Mouse (Mus musculus) forebrain, embryonic 14.5 days (tissue): ENCODE results near the gene Wdr3. TPM values are rescaled to one million over a fixed set of nuclear protein-coding genes. Genes with fewer than 3 reads are reported as not detected.

ENCODE experiments used
- ATAC-seq: fragments of 200-750 bp; cut with Nextera tagmentation; 2 replicates; pipeline ENCODE4 v1.8.0; 2017; ENCODE audit warnings: mild to moderate bottlenecking, moderate library complexity
- DNase-seq: peaks from one replicate; pipeline ENCODE4 v3.0.0-alpha.2; 2015; ENCODE audit warnings: low spot score
- H3K27ac ChIP-seq: fragments of 300-500 bp; sonication (generic); 2 replicates; pipeline ENCODE4 v1.5.1; 2014; ENCODE audit warnings: low read depth, mild to moderate bottlenecking, control low read depth, low read length, moderate library complexity
- H3K27me3 ChIP-seq: fragments of 300-500 bp; sonication (generic); replicated peaks from 2 replicates; pipeline ENCODE4 v1.6.1; 2014; ENCODE audit warnings: low read length, control low read depth, mixed read lengths; ENCODE audit not compliant: control insufficient read depth, insufficient read depth
- H3K36me3 ChIP-seq: fragments of 300-500 bp; sonication (generic); 2 replicates; pipeline ENCODE4 v1.6.1; 2014; ENCODE audit warnings: low read length, control low read depth; ENCODE audit not compliant: control insufficient read depth, insufficient read depth
- H3K4me1 ChIP-seq: fragments of 300-500 bp; sonication (generic); 2 replicates; pipeline ENCODE4 v1.6.1; 2014; ENCODE audit warnings: antibody characterized with exemption, low read length, control low read depth; ENCODE audit not compliant: control insufficient read depth, insufficient read depth
- H3K4me2 ChIP-seq: fragments of 300-500 bp; sonication (generic); 2 replicates; pipeline ENCODE4 v1.6.1; 2014; ENCODE audit warnings: mild to moderate bottlenecking, control low read depth, low read length
- H3K4me3 ChIP-seq: fragments of 300-500 bp; sonication (generic); 2 replicates; pipeline ENCODE4 v1.5.1; 2014; ENCODE audit warnings: low read depth, low read length, control low read depth
- H3K9ac ChIP-seq: fragments of 300-500 bp; sonication (generic); 2 replicates; pipeline ENCODE4 v1.6.1; 2014; ENCODE audit warnings: mild to moderate bottlenecking, low read length, control low read depth, moderate library complexity
- H3K9me3 ChIP-seq: fragments of 300-500 bp; sonication (generic); replicated peaks from 2 replicates; pipeline ENCODE4 v1.6.1; 2016; ENCODE audit warnings: low read length, control low read depth, mixed read lengths; ENCODE audit not compliant: control insufficient read depth
- WGBS: fragments of 180-500 bp; shearing (Covaris S2); extraction: QIAGEN DNeasy Blood & Tissue Kit; methylation state at CpG from one replicate; pipeline ENCODE4 v1.1.7; 2014; 5-methylcytosine and 5-hydroxymethylcytosine counted together
- polyA plus RNA-seq: library from polyadenylated mRNA; unstranded; fragments of >200 nt; fragmentation: Nextera tagmentation; extraction: Ambion mirVana; gene quantifications from 2 replicates; pipeline ENCODE4 v1.2.1, GENCODE M21; 2014

Gene Wdr3
- polyA plus RNA-seq, 1 experiment from 2014 or later: 43.7 TPM

GRCm38 (mm10) chr3:100163556-100163955 is 1.3 kb upstream of the Wdr3 start:
- peaks cover 18% of the 10 kb centered on the region for H3K36me3 ChIP-seq
- H3K4me3 ChIP-seq: no peak overlapping the region; the same call in 1 of the 2 replicates
- H3K27ac ChIP-seq: no peak overlapping the region
- no peaks in the 10 kb centered on the region for H3K9me3 ChIP-seq
- DNase-seq (no peak), ATAC-seq (no peak)
- H3K4me2 ChIP-seq: peak overlapping the region; percentile 85; the same call in 1 of the 2 replicates
- 73% methylated on average over 2 of the region's 2 CpGs for WGBS
- H3K9ac ChIP-seq: no peak overlapping the region
- H3K27me3 ChIP-seq: no peaks in the 10 kb centered on the region
- H3K4me1 ChIP-seq: peaks cover 7% of the 10 kb centered on the region; the same call in 1 of the 2 replicates

- peaks cover 29% of the 10 kb centered on the region for H3K36me3 ChIP-seq
- H3K9me3 ChIP-seq: no peaks in the 10 kb centered on the region
- peaks cover 7% of the 10 kb centered on the region; the same call in 1 of the 2 replicates for H3K4me1 ChIP-seq
- ATAC-seq (no peak; the same call in none of the 2 replicates), DNase-seq (peak; percentile 8)
- H3K27ac ChIP-seq: peak overlapping the region; percentile 87; the same call in 1 of the 2 replicates
- H3K9ac ChIP-seq: peak overlapping the region; percentile 86
- under 1% methylated on average over 35 of the region's 35 CpGs for WGBS
- H3K4me3 ChIP-seq: peak overlapping the region; percentile 84
- H3K4me2 ChIP-seq: peak overlapping the region; percentile 85
- H3K27me3 ChIP-seq: no peaks in the 10 kb centered on the region
Measured at GRCm38 (mm10) chr3:100161665-100162314, 417 bp downstream of the Wdr3 start.

GRCm38 (mm10) chr3:100160682-100161445 is 1.3 kb downstream of the Wdr3 start:
- peaks cover 7% of the 10 kb centered on the region; the same call in 1 of the 2 replicates for H3K4me1 ChIP-seq
- ATAC-seq (no peak), DNase-seq (no peak)
- no peaks in the 10 kb centered on the region for H3K27me3 ChIP-seq
- H3K4me3 ChIP-seq: peak overlapping the region; percentile 84
- whole genome bisulfite sequencing: 88% methylated on average over 15 of the region's 15 CpGs
- peaks cover 39% of the 10 kb centered on the region for H3K36me3 ChIP-seq
- H3K9me3 ChIP-seq: no peaks in the 10 kb centered on the region
- H3K27ac ChIP-seq: no peak overlapping the region
- H3K9ac ChIP-seq: peak overlapping the region; percentile 86
- peak overlapping the region; percentile 85 for H3K4me2 ChIP-seq

- Histone ChIP-seq H3K9ac (no peak overlapping the region), H3K4me1 (no peaks in the 10 kb centered on the region), H3K27me3 (no peaks in the 10 kb centered on the region), H3K36me3 (no peaks in the 10 kb centered on the region), H3K4me3 (no peak overlapping the region), H3K27ac (no peak overlapping the region), H3K4me2 (no peak overlapping the region), H3K9me3 (no peaks in the 10 kb centered on the region)
- DNase-seq (no peak), ATAC-seq (no peak)
- 71% methylated on average over 1 of the region's 1 CpGs for WGBS
Measured at GRCm38 (mm10) chr3:100122445-100122844, 39.8 kb downstream of the Wdr3 start.

- no peak overlapping the region for H3K4me2 ChIP-seq
- no peaks in the 10 kb centered on the region for H3K9me3 ChIP-seq
- no peak overlapping the region for H3K4me3 ChIP-seq
- H3K9ac ChIP-seq: no peak overlapping the region
- no peak overlapping the region for H3K27ac ChIP-seq
- WGBS: 55% methylated on average over 2 of the region's 2 CpGs
- no peak for DNase-seq
- H3K27me3 ChIP-seq: no peaks in the 10 kb centered on the region
- no peak for ATAC-seq
- H3K4me1 ChIP-seq: no peaks in the 10 kb centered on the region
- no peaks in the 10 kb centered on the region for H3K36me3 ChIP-seq
Measured at GRCm38 (mm10) chr3:100121961-100122360, 40.2 kb downstream of the Wdr3 start.

DNA sequence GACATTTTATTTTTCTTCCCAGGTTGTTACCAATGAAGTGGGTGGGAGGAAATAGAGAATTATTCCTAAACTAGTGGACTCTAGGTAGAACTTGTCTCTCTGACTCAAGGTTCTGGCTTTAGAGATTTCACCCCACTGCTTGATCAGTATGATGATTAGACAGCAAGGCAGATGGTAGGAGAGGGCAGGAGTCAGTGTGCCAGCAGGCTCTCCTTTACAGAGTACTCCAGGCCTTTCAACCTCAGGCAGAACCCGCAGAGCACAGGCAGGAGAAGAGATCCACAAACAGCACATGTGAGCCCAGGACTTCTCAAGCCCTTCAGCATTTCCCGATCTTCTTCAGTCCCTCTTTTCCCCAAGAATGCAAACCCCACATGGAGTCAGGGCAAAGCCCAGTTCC is 43.5 kb downstream of the Wdr3 start:
- ATAC-seq (no peak), DNase-seq (no peak)
- no peak overlapping the region for H3K4me2 ChIP-seq
- no peak overlapping the region for H3K27ac ChIP-seq
- no peak overlapping the region for H3K4me3 ChIP-seq
- no peak overlapping the region for H3K9ac ChIP-seq
- no peaks in the 10 kb centered on the region for H3K4me1 ChIP-seq
- H3K27me3 ChIP-seq: no peaks in the 10 kb centered on the region
- 85% methylated on average over 2 of the region's 2 CpGs for WGBS
- H3K36me3 ChIP-seq: no peaks in the 10 kb centered on the region
- no peaks in the 10 kb centered on the region for H3K9me3 ChIP-seq

DNA sequence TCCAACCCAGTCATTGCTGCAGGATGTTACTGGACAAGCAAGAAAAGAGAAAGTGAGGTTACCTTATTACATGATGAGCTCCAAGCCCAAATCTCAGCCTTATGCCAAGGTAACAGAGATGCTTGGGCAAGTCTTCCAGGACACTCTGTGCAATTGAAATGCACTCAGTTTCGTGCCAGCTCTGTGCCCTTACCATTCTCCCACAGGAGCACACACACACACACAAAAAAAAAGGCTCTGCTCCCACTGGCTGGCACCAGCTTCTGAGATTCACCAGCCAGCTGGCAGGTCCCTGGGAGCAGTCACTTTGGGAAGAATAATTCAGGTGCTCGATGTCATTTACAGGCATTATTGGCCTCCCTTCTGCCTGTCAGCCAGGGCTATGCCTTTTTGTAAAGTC is 55.5 kb downstream of the Wdr3 start:
- Histone ChIP-seq H3K4me2 (no peak overlapping the region), H3K9me3 (no peaks in the 10 kb centered on the region), H3K36me3 (no peaks in the 10 kb centered on the region), H3K4me1 (no peaks in the 10 kb centered on the region), H3K4me3 (no peak overlapping the region), H3K9ac (no peak overlapping the region), H3K27ac (no peak overlapping the region), H3K27me3 (no peaks in the 10 kb centered on the region)
- ATAC-seq: no peak
- 74% methylated on average over 2 of the region's 2 CpGs for WGBS
- DNase-seq: peak; percentile 1

DNA sequence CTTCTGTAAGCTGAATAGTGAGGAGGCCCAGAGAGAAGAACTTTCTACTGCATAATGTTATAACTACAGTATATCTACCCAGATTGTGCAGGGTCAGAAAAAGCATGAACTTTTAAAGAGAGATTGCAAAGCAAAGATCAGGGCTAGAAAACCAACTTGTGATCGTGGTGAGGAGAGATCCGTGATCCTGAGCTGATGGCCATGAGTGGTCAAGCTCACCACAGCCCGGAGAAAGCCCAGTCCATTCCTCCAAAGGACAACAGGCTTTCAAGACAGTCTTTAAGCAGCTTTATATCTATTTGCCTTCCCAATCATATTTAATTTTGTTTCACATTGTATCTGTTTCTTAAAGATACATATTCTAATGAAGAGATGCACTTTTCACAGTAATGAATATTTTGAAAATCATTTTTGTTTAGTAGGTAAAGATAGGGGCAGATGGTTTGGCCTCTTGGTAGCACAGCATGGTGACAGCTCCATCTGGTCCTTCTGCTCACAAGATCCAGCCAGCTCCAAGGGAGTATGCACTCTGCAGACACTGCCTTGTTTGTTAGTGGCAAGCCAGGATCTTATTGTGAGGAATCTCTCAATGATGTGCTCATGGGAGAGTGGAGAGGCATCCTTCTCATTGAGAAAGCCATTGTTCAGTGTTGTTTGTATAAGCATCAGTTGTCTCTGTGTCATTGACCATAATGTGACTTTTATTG is 59.7 kb downstream of the Wdr3 start:
- Histone ChIP-seq H3K9me3 (no peaks in the 10 kb centered on the region), H3K4me1 (no peaks in the 10 kb centered on the region), H3K27me3 (no peaks in the 10 kb centered on the region), H3K4me2 (no peak overlapping the region), H3K27ac (no peak overlapping the region), H3K9ac (no peak overlapping the region), H3K36me3 (no peaks in the 10 kb centered on the region), H3K4me3 (no peak overlapping the region)
- 99% methylated on average over 3 of the region's 3 CpGs for WGBS
- ATAC-seq (peak; percentile 54; the same call in 1 of the 2 replicates), DNase-seq (peak; percentile 23)
